Mouse (Mus musculus): Measurements from ENCODE around the gene Btbd2.

Gene Btbd2

GRCm38 (mm10) chr10:80635345-80635744 lies 21.5 kb downstream of the Btbd2 start:
- no peak for DNase-seq (ENCODE audit: low spot score)

DNA sequence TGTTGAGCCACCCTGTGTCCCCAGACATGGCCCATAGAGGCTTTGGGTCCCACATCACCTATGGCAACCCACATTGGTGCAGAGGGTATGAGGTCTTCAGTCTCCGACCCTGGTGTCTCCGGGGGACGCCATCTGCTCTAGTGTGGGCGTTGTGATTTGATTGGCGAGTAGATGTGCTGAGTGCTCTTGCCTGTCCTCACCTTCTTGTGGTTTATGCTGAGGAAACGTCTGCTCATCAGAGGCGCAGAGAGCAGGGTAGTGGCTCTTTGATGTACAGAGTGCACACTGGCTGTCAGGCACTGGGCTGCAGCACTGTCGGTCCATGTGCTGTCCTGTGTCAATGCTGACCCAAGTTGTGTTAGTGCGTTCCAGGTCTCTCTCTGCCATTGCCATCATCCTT lies 27.9 kb downstream of the Btbd2 start:
- DNase-seq (ENCODE audit: low spot score): peak; percentile 56

- no peak for DNase-seq (ENCODE audit: low spot score)
Observed at GRCm38 (mm10) chr10:80627685-80628084, 29.2 kb downstream of the Btbd2 start.

DNA sequence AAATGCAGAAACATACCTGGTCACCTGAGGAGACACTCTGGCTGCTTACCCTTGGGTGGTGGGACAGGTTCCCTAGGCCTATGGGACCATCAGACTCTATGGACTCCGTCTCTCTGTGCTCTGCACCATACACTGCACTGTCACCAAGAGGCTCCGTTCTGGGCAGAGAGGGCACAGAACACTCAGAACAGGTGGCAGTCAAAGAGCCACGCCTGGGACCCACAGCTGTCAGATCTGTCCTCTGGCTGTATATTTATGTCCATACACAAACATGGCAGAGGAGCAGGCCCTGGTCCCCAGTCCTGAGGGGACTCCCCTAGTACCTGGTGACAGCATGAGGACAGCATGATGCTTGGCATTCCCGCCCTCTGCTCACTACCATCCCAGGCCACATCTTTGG lies 31.1 kb downstream of the Btbd2 start:
- no peak for DNase-seq (ENCODE audit: low spot score)

GRCm38 (mm10) chr10:80623457-80624191 lies 33.2 kb downstream of the Btbd2 start:
- peak; percentile 76 for DNase-seq (ENCODE audit: low spot score)

DNA sequence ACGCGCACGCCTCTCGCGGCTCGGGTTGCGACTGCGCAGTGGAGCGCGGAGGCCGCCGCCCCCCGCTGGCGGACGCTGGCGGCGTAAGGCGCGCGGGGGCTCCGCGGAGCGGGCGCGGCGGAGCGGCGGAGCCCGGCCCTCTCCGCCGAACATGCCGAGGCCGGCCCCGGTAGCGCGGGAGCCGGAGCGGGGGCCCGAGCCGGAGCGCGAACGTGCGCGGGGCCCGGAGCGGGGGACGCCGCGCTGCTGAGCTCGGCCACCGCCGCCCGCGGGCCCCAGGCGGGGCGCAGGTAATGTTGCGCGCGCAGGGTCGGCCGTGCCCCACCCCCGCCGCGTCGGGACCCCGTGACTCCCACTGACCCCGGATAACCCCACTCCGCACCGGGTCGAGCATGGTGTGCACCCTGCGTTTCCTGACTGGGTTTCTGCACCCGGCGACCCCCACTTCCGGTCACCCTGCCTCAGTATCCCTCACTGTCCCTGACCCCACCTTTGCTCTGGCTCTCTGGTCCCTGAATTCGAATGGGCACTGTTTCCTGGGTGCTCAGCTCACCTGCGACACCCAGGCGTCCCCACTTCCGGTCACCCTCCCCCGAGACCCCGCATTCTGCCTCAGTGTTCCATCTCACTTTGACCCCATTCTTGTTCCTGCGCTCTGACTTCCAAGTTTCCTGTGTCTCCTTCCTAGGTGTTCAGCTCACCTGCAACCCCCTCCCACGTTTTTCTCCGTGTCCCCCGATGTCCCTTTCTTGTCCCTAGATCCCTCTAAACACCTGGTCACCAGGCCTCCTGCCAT lies 34.0 kb downstream of the Btbd2 start, which contains the start of gene Csnk1g2:
Gene Csnk1g2 (plus strand): TSS at position 178 of the 796 bp plus-strand sequence.
- DNase-seq (ENCODE audit: low spot score): peak; percentile 76

DNA sequence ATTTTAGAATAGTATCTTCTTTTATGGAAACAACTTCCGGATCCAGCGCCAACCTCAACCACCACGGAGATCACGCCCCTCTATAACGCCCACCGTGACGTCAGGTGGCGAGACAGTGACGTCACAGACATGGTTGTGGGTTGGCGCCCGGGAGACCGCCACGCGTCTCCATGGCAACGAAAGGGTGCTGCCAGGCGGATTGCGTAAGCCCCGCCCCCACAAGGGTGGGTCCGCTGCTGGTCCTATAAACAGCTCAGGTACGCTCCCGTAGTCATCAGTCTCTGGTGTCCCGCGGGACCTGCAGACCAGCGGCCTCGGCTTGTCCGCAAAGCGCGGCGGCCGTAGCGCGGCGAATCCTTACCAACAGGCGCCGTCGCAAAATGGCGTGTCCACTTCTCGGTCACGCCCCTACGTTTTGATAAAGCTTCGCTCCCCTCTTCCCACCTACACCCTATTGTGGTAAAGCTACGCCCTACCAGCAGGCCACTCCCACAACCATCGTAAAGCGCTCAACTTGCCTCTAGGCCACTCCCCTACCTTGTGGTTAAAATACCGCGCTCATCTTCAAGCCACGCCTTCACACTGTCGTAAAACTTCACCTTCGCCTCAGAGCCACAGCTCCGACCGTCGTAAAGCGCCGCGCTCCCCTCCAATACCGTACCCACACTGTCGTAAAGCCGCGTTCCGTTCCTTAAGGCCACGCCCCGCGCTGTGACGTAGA lies 34.8 kb downstream of the Btbd2 start:
- peak; percentile 99 for DNase-seq (ENCODE audit: low spot score)

GRCm38 (mm10) chr10:80621690-80621939 lies 35.3 kb downstream of the Btbd2 start:
- no peak for DNase-seq (ENCODE audit: low spot score)

GRCm38 (mm10) chr10:80620796-80621689 lies 35.8 kb downstream of the Btbd2 start:
- no peak for DNase-seq (ENCODE audit: low spot score)

DNA sequence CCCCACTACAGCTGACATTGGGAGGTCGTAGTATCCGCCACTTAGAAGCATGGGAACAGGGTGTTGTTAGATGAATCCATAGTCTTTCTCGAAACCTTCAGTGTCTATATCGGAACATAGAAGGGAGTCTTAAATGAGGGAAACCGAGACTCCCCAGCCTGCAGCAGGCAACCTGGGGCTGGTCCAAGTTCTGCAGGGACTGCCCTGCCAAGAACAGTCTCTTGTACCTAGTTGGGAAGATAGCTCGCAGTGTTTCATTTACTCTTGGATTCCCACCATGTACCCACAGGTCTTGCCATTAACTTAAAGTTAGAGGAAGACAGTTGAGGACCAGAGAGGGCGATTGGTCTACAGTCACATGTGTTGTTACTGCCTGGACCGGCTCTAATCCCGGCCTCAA lies 36.5 kb downstream of the Btbd2 start:
- DNase-seq (ENCODE audit: low spot score): no peak

GRCm38 (mm10) chr10:80619465-80620244 lies 37.2 kb downstream of the Btbd2 start:
- no peak for DNase-seq (ENCODE audit: low spot score)

- peak; percentile 86 for DNase-seq (ENCODE audit: low spot score)
Observed at GRCm38 (mm10) chr10:80618181-80618580, 38.7 kb downstream of the Btbd2 start.

GRCm38 (mm10) chr10:80614351-80614750 lies 42.5 kb downstream of the Btbd2 start:
- DNase-seq (ENCODE audit: low spot score): no peak

DNA sequence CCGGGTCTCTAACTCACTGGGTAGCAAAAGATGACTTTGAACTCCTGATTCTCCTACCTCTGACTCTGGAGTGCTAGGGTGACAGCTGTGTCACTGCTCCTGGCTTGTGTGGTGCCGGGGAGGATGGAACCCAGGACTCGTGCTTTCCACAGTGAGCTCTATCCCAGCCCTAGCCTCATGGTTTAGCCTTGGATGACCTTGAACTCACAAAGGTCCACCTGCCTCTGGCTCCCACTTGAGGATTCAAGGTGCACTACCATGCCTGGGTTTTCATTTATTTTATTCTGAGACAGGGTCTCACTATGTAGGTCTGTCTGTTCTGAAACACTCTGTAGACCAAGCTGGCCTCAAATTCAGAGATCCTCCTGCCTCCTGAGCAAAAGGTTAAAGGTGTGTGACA lies 43.0 kb downstream of the Btbd2 start:
- no peak for DNase-seq (ENCODE audit: low spot score)

DNA sequence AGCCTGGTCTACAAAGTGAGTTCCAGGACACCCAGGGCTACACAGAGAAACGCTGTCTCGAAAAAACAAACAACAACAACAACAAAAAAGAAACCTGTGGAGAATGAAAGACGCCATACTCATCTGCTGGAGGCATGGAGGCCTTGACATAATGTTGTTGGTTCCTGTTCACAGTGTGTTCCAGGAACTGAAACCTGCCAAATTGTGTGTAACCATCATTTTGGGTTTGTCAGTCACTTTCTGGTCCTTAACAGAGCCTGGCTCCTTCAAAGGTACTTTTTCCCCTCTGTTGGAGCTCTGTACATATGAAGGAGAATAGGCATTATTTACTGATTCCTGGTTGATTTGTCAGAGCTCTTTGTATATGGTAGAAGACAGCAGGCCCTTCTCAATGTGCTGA lies 45.0 kb downstream of the Btbd2 start:
- DNase-seq (ENCODE audit: low spot score): no peak

DNA sequence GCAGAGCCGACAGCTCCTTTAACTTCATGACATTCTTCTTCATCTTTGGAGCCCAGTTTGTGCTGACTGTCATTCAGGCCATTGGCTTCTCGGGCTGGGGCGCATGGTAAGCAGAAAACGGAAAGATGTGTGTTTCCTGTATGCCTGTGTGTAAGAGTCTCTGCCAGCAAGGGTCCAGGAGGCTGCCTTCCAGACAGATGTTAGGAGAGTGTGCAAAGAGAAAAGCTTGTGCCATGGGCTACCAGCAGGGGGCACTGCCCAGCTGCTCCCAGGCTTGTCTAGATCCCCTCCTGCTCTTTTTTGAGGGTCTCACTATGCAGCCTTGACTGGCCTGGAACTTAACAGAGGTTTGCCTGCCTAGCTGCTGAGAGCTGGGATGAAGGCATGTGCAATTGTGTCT lies 45.8 kb downstream of the Btbd2 start:
- DNase-seq (ENCODE audit: low spot score): peak; percentile 69

DNA sequence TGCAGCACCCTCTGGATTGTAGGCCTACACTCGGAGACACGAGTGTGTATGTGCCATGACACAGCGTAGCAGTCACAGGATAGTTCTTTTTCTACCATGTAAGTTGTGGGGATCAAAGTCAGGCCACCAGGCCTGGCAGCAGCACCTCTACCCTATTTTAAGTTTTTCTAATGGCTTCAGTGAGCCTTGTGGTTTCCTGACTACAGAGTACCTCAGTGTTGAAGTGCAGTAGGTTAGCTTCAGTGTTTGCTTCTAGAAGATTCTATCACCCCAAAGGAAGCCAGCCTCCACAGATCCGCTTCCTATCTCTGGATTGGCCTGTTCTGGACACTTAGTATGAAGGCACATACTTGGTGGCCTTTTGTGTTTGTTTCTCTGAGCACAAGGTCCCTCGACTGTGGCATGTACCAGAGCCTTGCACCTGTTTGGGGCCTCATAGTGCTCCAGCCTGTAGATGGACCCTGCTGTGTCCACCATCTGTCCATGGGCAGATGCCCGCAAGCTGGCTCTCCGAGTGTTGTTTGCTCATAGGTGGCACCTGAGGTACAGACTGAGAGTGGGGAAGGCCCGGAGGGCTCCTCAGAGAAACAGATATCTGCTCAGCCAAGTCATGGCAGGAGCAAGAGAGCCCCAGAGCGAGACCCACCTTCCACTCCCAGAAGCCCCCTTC lies 46.6 kb downstream of the Btbd2 start:
- no peak for DNase-seq (ENCODE audit: low spot score)

GRCm38 (mm10) chr10:80609269-80609924 lies 47.5 kb downstream of the Btbd2 start:
- DNase-seq (ENCODE audit: low spot score): no peak

DNA sequence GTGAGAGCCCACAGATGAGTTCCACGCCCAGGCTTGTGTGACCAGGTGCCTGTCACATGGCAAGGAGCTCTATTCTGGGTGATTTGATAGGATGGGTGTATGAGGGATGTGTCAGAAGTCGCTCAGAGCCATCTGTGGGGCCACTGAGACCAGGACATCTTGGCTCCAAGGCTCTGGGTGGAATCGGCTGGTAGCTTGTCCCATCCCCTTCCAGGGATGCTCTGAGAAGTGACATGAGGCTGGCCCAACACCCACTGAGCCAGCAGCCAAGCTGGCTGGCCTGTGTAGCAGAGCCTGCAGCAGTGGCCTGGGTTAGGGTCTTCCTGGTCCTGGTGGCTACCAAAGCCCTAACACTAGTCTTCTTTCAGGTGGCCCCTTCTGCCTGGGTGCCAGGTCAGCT lies 48.4 kb downstream of the Btbd2 start:
- DNase-seq (ENCODE audit: low spot score): no peak

- no peak for DNase-seq (ENCODE audit: low spot score)
Observed at GRCm38 (mm10) chr10:80606737-80607350, 50.0 kb downstream of the Btbd2 start.
